Mouse (Mus musculus) liver, adult 2 months (tissue): ENCODE results near the gene Galnt2. TPM values are rescaled to one million over a fixed set of nuclear protein-coding genes. Genes with fewer than 3 reads are reported as not detected.
A peak's percentile ranks its signal among the peaks of the same experiment; 100 is the strongest.

ENCODE experiments used
- DNase-seq: peaks from one replicate; pipeline ENCODE4 v3.0.0-alpha.2; 2011; ENCODE audit warnings: low read depth, low spot score; ENCODE audit errors: extremely low read depth
- H3K27ac ChIP-seq: fragments of 200-500 bp; replicated peaks from 2 replicates; pipeline ENCODE4 v1.5.1; 2012; ENCODE audit warnings: low read depth, mild to moderate bottlenecking, control low read depth, inconsistent platforms, low read length; ENCODE audit not compliant: insufficient read depth
- H3K27me3 ChIP-seq: fragments of 200-500 bp; 2 replicates; pipeline ENCODE4 v1.6.1; 2012; ENCODE audit warnings: mild to moderate bottlenecking, moderate library complexity, low read length, inconsistent platforms; ENCODE audit not compliant: control insufficient read depth, insufficient read depth
- H3K36me3 ChIP-seq: fragments of 200-500 bp; 2 replicates; pipeline ENCODE4 v1.6.1; 2012; ENCODE audit warnings: low read length, inconsistent platforms; ENCODE audit not compliant: control insufficient read depth, insufficient read depth
- H3K4me1 ChIP-seq: fragments of 200-500 bp; 2 replicates; pipeline ENCODE4 v1.6.1; 2011; ENCODE audit warnings: low read length; ENCODE audit not compliant: control insufficient read depth, insufficient read depth
- H3K4me3 ChIP-seq: fragments of 200-500 bp; 2 replicates; pipeline ENCODE4 v1.5.1; 2011; ENCODE audit warnings: low read depth, mild to moderate bottlenecking, control low read depth, low read length, moderate library complexity; ENCODE audit not compliant: insufficient read depth
- H3K79me2 ChIP-seq: fragments of 200-500 bp; 2 replicates; pipeline ENCODE4 v1.6.1; 2012; ENCODE audit warnings: inconsistent platforms, mild to moderate bottlenecking, low read length, moderate library complexity; ENCODE audit not compliant: control insufficient read depth, insufficient read depth
- H3K9ac ChIP-seq: fragments of 200-500 bp; 2 replicates; pipeline ENCODE4 v1.6.1; 2012; ENCODE audit warnings: low read depth, mild to moderate bottlenecking, control low read depth, inconsistent platforms, low read length
- CTCF ChIP-seq: fragments of 200-500 bp; IDR thresholded peaks from 2 replicates; pipeline ENCODE4 v1.5.1; 2011; ENCODE audit warnings: low read depth, low read length, control low read depth
- POLR2A ChIP-seq: fragments of 200-500 bp; IDR thresholded peaks from 2 replicates; pipeline ENCODE4 v1.6.1; 2011; ENCODE audit warnings: low read length, control low read depth; ENCODE audit not compliant: insufficient read depth; ENCODE audit errors: extremely low read depth
- WGBS: fragments of 180-500 bp; shearing (Covaris S2); methylation state at CpG from one replicate; pipeline ENCODE4 v1.1.7; 2018; 5-methylcytosine and 5-hydroxymethylcytosine counted together
- polyA plus RNA-seq: library from polyadenylated mRNA; depleted of rRNA; stranded (reverse); fragments of >200 nt; gene quantifications from 2 replicates; pipeline ENCODE4 v1.2.3, GENCODE M21; 2012
- total RNA-seq: library from RNA; depleted of rRNA; stranded (reverse); fragments of >200 nt; gene quantifications from 2 replicates; pipeline ENCODE4 v1.2.3, GENCODE M21; 2014

The Galnt2 gene
- total and polyA plus RNA-seq, 2 experiments: 7.3 to 9.3 TPM

DNA sequence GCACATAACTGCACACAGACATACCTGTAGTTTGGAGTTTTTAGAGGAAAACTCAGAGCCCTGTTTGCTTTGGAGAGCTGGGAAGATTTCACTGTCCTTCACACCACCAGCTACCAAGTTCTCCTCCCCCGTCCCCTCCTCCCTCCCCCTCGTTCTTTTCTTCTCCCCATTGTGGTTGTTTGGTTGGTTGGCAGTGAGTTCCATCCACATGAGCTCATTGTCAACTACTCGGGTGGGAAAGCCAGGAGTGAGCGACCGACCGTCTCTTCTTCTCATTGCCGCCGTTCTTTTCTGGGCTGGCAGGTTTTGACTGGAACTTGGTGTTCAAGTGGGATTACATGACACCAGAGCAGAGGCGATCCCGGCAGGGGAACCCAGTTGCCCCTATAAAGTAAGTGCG is 100.5 kb downstream of the Galnt2 start:
- Histone ChIP-seq H3K36me3 (peaks cover 12% of the 10 kb centered on the region), H3K4me1 (no peaks in the 10 kb centered on the region), H3K27ac (no peak overlapping the region), H3K9ac (no peak overlapping the region), H3K27me3 (no peaks in the 10 kb centered on the region), H3K79me2 (no peaks in the 10 kb centered on the region), H3K4me3 (no peak overlapping the region)
- TF ChIP-seq CTCF (no peak), POLR2A (no peak)
- 95% methylated on average over 11 of the region's 11 CpGs for WGBS
- no peak for DNase-seq

- no peaks in the 10 kb centered on the region for H3K27me3 ChIP-seq
- peaks cover 10% of the 10 kb centered on the region; the same call in 1 of the 2 replicates for H3K36me3 ChIP-seq
- H3K4me1 ChIP-seq: no peaks in the 10 kb centered on the region
- TF ChIP-seq CTCF (no peak), POLR2A (no peak)
- no peak overlapping the region for H3K4me3 ChIP-seq
- DNase-seq: no peak
- no peak overlapping the region for H3K9ac ChIP-seq
- H3K27ac ChIP-seq: no peak overlapping the region
- 96% methylated on average over 13 of the region's 13 CpGs for WGBS
- H3K79me2 ChIP-seq: no peaks in the 10 kb centered on the region
Observed at GRCm38 (mm10) chr8:124336302-124336701, 105.1 kb downstream of the Galnt2 start.

GRCm38 (mm10) chr8:124339742-124340141 is 108.6 kb downstream of the Galnt2 start:
- H3K9ac ChIP-seq: no peak overlapping the region
- H3K27me3 ChIP-seq: no peaks in the 10 kb centered on the region
- H3K79me2 ChIP-seq: no peaks in the 10 kb centered on the region
- 87% methylated on average over 3 of the region's 3 CpGs for WGBS
- H3K4me3 ChIP-seq: no peak overlapping the region
- peaks cover 5% of the 10 kb centered on the region for H3K4me1 ChIP-seq
- H3K27ac ChIP-seq: no peak overlapping the region
- DNase-seq: no peak
- TF ChIP-seq POLR2A (no peak), CTCF (no peak)
- peaks cover 3% of the 10 kb centered on the region; the same call in 1 of the 2 replicates for H3K36me3 ChIP-seq

DNA sequence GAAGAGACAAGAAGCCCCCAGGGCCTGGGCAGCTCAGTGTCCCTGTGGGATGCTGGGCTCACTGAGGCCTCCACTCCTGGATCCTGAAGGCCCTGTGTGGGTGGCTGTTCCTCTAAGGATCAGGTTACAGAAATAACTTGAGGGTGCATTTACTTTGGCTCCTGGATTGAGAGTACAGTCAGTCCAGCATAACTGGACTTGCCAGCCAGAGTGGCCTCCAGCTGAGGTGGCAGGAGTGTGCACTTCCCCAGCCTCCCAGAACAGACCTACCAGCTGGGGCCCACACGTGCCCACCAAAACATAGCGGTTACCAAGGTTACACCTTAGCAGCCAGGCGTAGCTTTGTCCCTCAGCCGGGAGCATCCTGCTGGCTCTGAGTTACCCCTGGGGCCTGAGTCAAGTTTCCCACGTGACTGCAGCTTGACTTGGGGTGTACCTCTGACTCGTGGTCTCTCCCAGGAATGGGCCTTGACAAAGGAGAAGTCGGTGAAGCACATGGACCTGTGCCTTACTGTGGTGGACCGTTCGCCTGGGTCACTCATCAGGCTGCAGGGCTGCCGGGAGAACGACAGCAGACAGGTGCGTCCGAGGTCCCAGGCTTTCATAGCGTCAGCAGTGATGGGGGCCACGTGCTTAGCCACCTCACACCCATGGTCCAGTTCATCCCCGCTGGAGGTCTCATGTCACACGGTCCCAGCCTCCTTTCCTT is 109.3 kb downstream of the Galnt2 start:
- WGBS: 91% methylated on average over 17 of the region's 17 CpGs
- Histone ChIP-seq H3K27me3 (no peaks in the 10 kb centered on the region), H3K4me3 (no peak overlapping the region), H3K79me2 (no peaks in the 10 kb centered on the region), H3K27ac (no peak overlapping the region), H3K36me3 (no peaks in the 10 kb centered on the region; the same call in 1 of the 2 replicates), H3K9ac (no peak overlapping the region), H3K4me1 (peaks cover 9% of the 10 kb centered on the region)
- TF ChIP-seq CTCF: no peak
- no peak for TF ChIP-seq POLR2A
- no peak for DNase-seq

- TF ChIP-seq POLR2A (no peak), CTCF (no peak)
- 94% methylated on average over 15 of the region's 15 CpGs for WGBS
- H3K36me3 ChIP-seq: no peaks in the 10 kb centered on the region; the same call in 1 of the 2 replicates
Observed at GRCm38 (mm10) chr8:124343151-124343550, 112.0 kb downstream of the Galnt2 start.

GRCm38 (mm10) chr8:124343991-124344390 is 112.8 kb downstream of the Galnt2 start:
- H3K9ac ChIP-seq: no peak overlapping the region
- no peaks in the 10 kb centered on the region for H3K27me3 ChIP-seq
- H3K36me3 ChIP-seq: no peaks in the 10 kb centered on the region
- TF ChIP-seq CTCF: no peak
- no peak for TF ChIP-seq POLR2A
- no peaks in the 10 kb centered on the region for H3K79me2 ChIP-seq
- peaks cover 12% of the 10 kb centered on the region for H3K4me1 ChIP-seq
- 24% methylated on average over 12 of the region's 12 CpGs for WGBS
- no peak overlapping the region for H3K4me3 ChIP-seq
- peak; percentile 77 for DNase-seq
- peak overlapping the region; percentile 36 for H3K27ac ChIP-seq

More at GRCm38 (mm10) chr8:124343151-124343550, 112.0 kb downstream of the Galnt2 start:
- no peak for DNase-seq
- Histone ChIP-seq H3K27me3 (no peaks in the 10 kb centered on the region), H3K9ac (no peak overlapping the region), H3K4me1 (peaks cover 12% of the 10 kb centered on the region), H3K4me3 (no peak overlapping the region), H3K79me2 (no peaks in the 10 kb centered on the region), H3K27ac (no peak overlapping the region)
